Mouse (Mus musculus) midbrain, embryonic 11.5 days (tissue): ENCODE measurements around the gene Dst. TPM values are rescaled to one million over a fixed set of nuclear protein-coding genes. Genes with fewer than 3 reads are reported as not detected.
"Not testable (repeated sequence)": the region's sequence is repeated elsewhere in the genome, so short reads cannot be mapped to it uniquely, and the experiment has no call there.

ENCODE experiments used
- ATAC-seq: fragments of 200-750 bp; cut with Nextera tagmentation; 2 replicates; pipeline ENCODE4 v1.8.0; 2017; ENCODE audit warnings: moderate TSS enrichment, moderate library complexity; ENCODE audit not compliant: low FRiP score
- DNase-seq: peaks from one replicate; pipeline ENCODE4 v3.0.0; 2015; ENCODE audit warnings: low spot score; ENCODE audit errors: missing footprints
- H3K27ac ChIP-seq: fragments of 300-500 bp; sonication (generic); 2 replicates; pipeline ENCODE4 v1.5.1; 2014; ENCODE audit warnings: low read depth, low read length
- H3K27me3 ChIP-seq: fragments of 300-500 bp; sonication (generic); 2 replicates; pipeline ENCODE4 v1.6.1; 2014; ENCODE audit warnings: mild to moderate bottlenecking, low read length, moderate library complexity, mixed read lengths; ENCODE audit not compliant: control insufficient read depth, insufficient read depth
- H3K36me3 ChIP-seq: fragments of 300-500 bp; sonication (generic); 2 replicates; pipeline ENCODE4 v1.6.1; 2014; ENCODE audit warnings: mild to moderate bottlenecking, low read length, moderate library complexity, mixed read lengths; ENCODE audit not compliant: control insufficient read depth, insufficient read depth
- H3K4me1 ChIP-seq: fragments of 300-500 bp; sonication (generic); 2 replicates; pipeline ENCODE4 v1.6.1; 2014; ENCODE audit warnings: low read length; ENCODE audit not compliant: control insufficient read depth, insufficient read depth
- H3K4me2 ChIP-seq: fragments of 300-500 bp; sonication (generic); 2 replicates; pipeline ENCODE4 v1.6.1; 2014; ENCODE audit warnings: mild to moderate bottlenecking, moderate library complexity
- H3K4me3 ChIP-seq: fragments of 300-500 bp; sonication (generic); 2 replicates; pipeline ENCODE4 v1.5.1; 2014; ENCODE audit warnings: low read depth, low read length
- H3K9ac ChIP-seq: fragments of 300-500 bp; sonication (generic); 2 replicates; pipeline ENCODE4 v1.6.1; 2014; ENCODE audit warnings: low read length
- H3K9me3 ChIP-seq: fragments of 300-500 bp; sonication (generic); 2 replicates; pipeline ENCODE4 v1.6.1; 2016; ENCODE audit warnings: low read length; ENCODE audit not compliant: control insufficient read depth
- WGBS: fragments of 180-500 bp; shearing (Covaris S2); extraction: QIAGEN DNeasy Blood & Tissue Kit; methylation state at CpG from one replicate; pipeline ENCODE4 v1.1.7; 2014; 5-methylcytosine and 5-hydroxymethylcytosine counted together
- polyA plus RNA-seq: library from polyadenylated mRNA; unstranded; fragments of >200 nt; fragmentation: Nextera tagmentation; extraction: Ambion mirVana; gene quantifications from 2 replicates; pipeline ENCODE4 v1.2.1, GENCODE M21; 2014

The Dst gene
- polyA plus RNA-seq, 1 experiment from 2014 or later, result 33.3 TPM

- WGBS, result 88% methylated on average over 13 of the region's 13 CpGs
- no peaks in the 10 kb centered on the region for H3K9me3 ChIP-seq
- H3K9ac ChIP-seq, result no peak overlapping the region
- H3K27ac ChIP-seq, result no peak overlapping the region
- peaks cover 8% of the 10 kb centered on the region; the same call in 1 of the 2 replicates for H3K36me3 ChIP-seq
- no peak for DNase-seq
- no peak overlapping the region for H3K4me2 ChIP-seq
- no peak overlapping the region for H3K4me3 ChIP-seq
- H3K27me3 ChIP-seq, result no peaks in the 10 kb centered on the region
- ATAC-seq, result no peak
- H3K4me1 ChIP-seq, result 0 out of 2 replicates have a peak, but pooled peaks cover 3% of the 10 kb centered on the region
Observed at GRCm38 (mm10) chr1:34300309-34300980, 392.4 kb downstream of the Dst start.

GRCm38 (mm10) chr1:34304227-34304626 lies 396.2 kb downstream of the Dst start:
- peaks cover 10% of the 10 kb centered on the region for H3K36me3 ChIP-seq
- 79% methylated on average over 5 of the region's 5 CpGs for WGBS
- ATAC-seq, result no peak
- no peak overlapping the region for H3K4me3 ChIP-seq
- H3K4me2 ChIP-seq, result no peak overlapping the region
- H3K27me3 ChIP-seq, result no peaks in the 10 kb centered on the region
- DNase-seq, result no peak
- no peaks in the 10 kb centered on the region for H3K9me3 ChIP-seq
- H3K27ac ChIP-seq, result no peak overlapping the region
- 0 out of 2 replicates have a peak, but pooled peaks cover 3% of the 10 kb centered on the region for H3K4me1 ChIP-seq
- no peak overlapping the region for H3K9ac ChIP-seq

GRCm38 (mm10) chr1:34306741-34307140 lies 398.7 kb downstream of the Dst start:
- no peaks in the 10 kb centered on the region for H3K9me3 ChIP-seq
- no peak overlapping the region for H3K4me2 ChIP-seq
- ATAC-seq (no peak), DNase-seq (peak; percentile 57)
- no peak overlapping the region for H3K4me3 ChIP-seq
- no peak overlapping the region for H3K27ac ChIP-seq
- H3K9ac ChIP-seq, result no peak overlapping the region
- H3K27me3 ChIP-seq, result no peaks in the 10 kb centered on the region
- peaks cover 6% of the 10 kb centered on the region; the same call in 1 of the 2 replicates for H3K36me3 ChIP-seq
- 95% methylated on average over 2 of the region's 2 CpGs for WGBS
- H3K4me1 ChIP-seq, result no peaks in the 10 kb centered on the region

- no peak overlapping the region for H3K27ac ChIP-seq
- 96% methylated on average over 15 of the region's 15 CpGs for WGBS
- ATAC-seq (no peak), DNase-seq (peak; percentile 57)
- H3K9ac ChIP-seq, result no peak overlapping the region
- H3K4me2 ChIP-seq, result no peak overlapping the region
- peaks cover 6% of the 10 kb centered on the region; the same call in 1 of the 2 replicates for H3K36me3 ChIP-seq
- no peak overlapping the region for H3K4me3 ChIP-seq
- no peaks in the 10 kb centered on the region for H3K9me3 ChIP-seq
- no peaks in the 10 kb centered on the region for H3K4me1 ChIP-seq
- H3K27me3 ChIP-seq, result no peaks in the 10 kb centered on the region
Observed at GRCm38 (mm10) chr1:34307191-34307590, 399.2 kb downstream of the Dst start.

GRCm38 (mm10) chr1:34308841-34309240 lies 400.8 kb downstream of the Dst start:
- ATAC-seq, H3K4me2 ChIP-seq, H3K9me3 ChIP-seq, H3K27ac ChIP-seq, H3K36me3 ChIP-seq, H3K4me1 ChIP-seq, H3K9ac ChIP-seq, H3K27me3 ChIP-seq, H3K4me3 ChIP-seq: not testable (repeated sequence)
- peak; percentile 73 for DNase-seq
- 91% methylated on average over 3 of the region's 3 CpGs for WGBS

GRCm38 (mm10) chr1:34309396-34309795 lies 401.4 kb downstream of the Dst start:
- ATAC-seq, result no peak
- H3K9ac ChIP-seq, result no peak overlapping the region
- no peaks in the 10 kb centered on the region for H3K9me3 ChIP-seq
- DNase-seq, result peak; percentile 44
- peaks cover 3% of the 10 kb centered on the region; the same call in 1 of the 2 replicates for H3K36me3 ChIP-seq
- H3K4me2 ChIP-seq, result no peak overlapping the region
- H3K4me3 ChIP-seq, result no peak overlapping the region
- H3K27ac ChIP-seq, result no peak overlapping the region
- no peaks in the 10 kb centered on the region for H3K4me1 ChIP-seq
- 97% methylated on average over 12 of the region's 12 CpGs for WGBS
- no peaks in the 10 kb centered on the region for H3K27me3 ChIP-seq

GRCm38 (mm10) chr1:34310532-34311250 lies 402.7 kb downstream of the Dst start:
- H3K27ac ChIP-seq, result no peak overlapping the region
- H3K27me3 ChIP-seq, result no peaks in the 10 kb centered on the region
- WGBS, result 89% methylated on average over 8 of the region's 8 CpGs
- H3K4me3 ChIP-seq, result no peak overlapping the region
- ATAC-seq (no peak), DNase-seq (no peak)
- no peaks in the 10 kb centered on the region for H3K4me1 ChIP-seq
- no peak overlapping the region for H3K9ac ChIP-seq
- H3K4me2 ChIP-seq, result no peak overlapping the region
- no peaks in the 10 kb centered on the region for H3K9me3 ChIP-seq
- peaks cover 3% of the 10 kb centered on the region; the same call in 1 of the 2 replicates for H3K36me3 ChIP-seq

- Histone ChIP-seq H3K4me1 (no peaks in the 10 kb centered on the region), H3K9ac (no peak overlapping the region), H3K27ac (no peak overlapping the region), H3K36me3 (no peaks in the 10 kb centered on the region; the same call in 1 of the 2 replicates), H3K4me2 (no peak overlapping the region), H3K27me3 (no peaks in the 10 kb centered on the region), H3K9me3 (no peaks in the 10 kb centered on the region), H3K4me3 (no peak overlapping the region)
- 86% methylated on average over 4 of the region's 4 CpGs for WGBS
- DNase-seq (no peak), ATAC-seq (no peak)
Observed at GRCm38 (mm10) chr1:34312806-34313205, 404.8 kb downstream of the Dst start.

- H3K27ac ChIP-seq, result no peak overlapping the region
- H3K36me3 ChIP-seq, result no peaks in the 10 kb centered on the region
- H3K27me3 ChIP-seq, result no peaks in the 10 kb centered on the region
- DNase-seq, result no peak
- no peak overlapping the region for H3K4me3 ChIP-seq
- H3K9me3 ChIP-seq, result no peaks in the 10 kb centered on the region
- H3K4me2 ChIP-seq, result no peak overlapping the region
- 79% methylated on average over 5 of the region's 5 CpGs for WGBS
- no peak overlapping the region for H3K9ac ChIP-seq
- no peaks in the 10 kb centered on the region for H3K4me1 ChIP-seq
- no peak for ATAC-seq
Observed at GRCm38 (mm10) chr1:34315381-34315780, 407.4 kb downstream of the Dst start.
